Mouse (Mus musculus): ENCODE data around the gene Arpc5l. TPM values are rescaled to one million over a fixed set of nuclear protein-coding genes. Genes with fewer than 3 reads are reported as not detected.
A peak's percentile ranks its signal among the peaks of the same experiment; 100 is the strongest.

Gene Arpc5l
- total RNA-seq (2021) = 10 to 100 TPM; 81.8 to 87.5 TPM

- intact Hi-C loops (cut with DNase I) = loop anchor here (10.0 kb wide), 1 partner anchor 360 kb away; the partner anchor contains the start of gene Psmb7
- DNase-seq (ENCODE audit: low spot score) = peak; percentile 85
Observed at GRCm38 (mm10) chr2:39004880-39005435, at the start of gene Arpc5l. Arpc5l (plus strand) TSS chr2:39005348.

- DNase-seq (ENCODE audit: low spot score) = no peak
- intact Hi-C loops (cut with DNase I) = no loop called here
Observed at GRCm38 (mm10) chr2:38956062-38956461, 49.1 kb upstream of the Arpc5l start.

- no peak for DNase-seq (ENCODE audit: low spot score)
- intact Hi-C loops (cut with DNase I) = no loop called here
Observed at GRCm38 (mm10) chr2:38957671-38958223, 47.4 kb upstream of the Arpc5l start.

- no peak for DNase-seq (ENCODE audit: low spot score)
- intact Hi-C loops (cut with DNase I) = no loop called here
Observed at GRCm38 (mm10) chr2:38964198-38964597, 41.0 kb upstream of the Arpc5l start.

- intact Hi-C loops (cut with DNase I) = no loop called here
- DNase-seq (ENCODE audit: low spot score) = no peak
Observed at GRCm38 (mm10) chr2:38969650-38970049, 35.5 kb upstream of the Arpc5l start.

GRCm38 (mm10) chr2:38970057-38970456 is 35.1 kb upstream of the Arpc5l start:
- intact Hi-C loops (cut with DNase I) = no loop called here
- no peak for DNase-seq (ENCODE audit: low spot score)

GRCm38 (mm10) chr2:38973223-38973622 is 31.9 kb upstream of the Arpc5l start:
- intact Hi-C loops (cut with DNase I) = no loop called here
- no peak for DNase-seq (ENCODE audit: low spot score)

GRCm38 (mm10) chr2:38973701-38974100 is 31.4 kb upstream of the Arpc5l start:
- DNase-seq (ENCODE audit: low spot score) = no peak
- intact Hi-C loops (cut with DNase I) = no loop called here

- intact Hi-C loops (cut with DNase I) = no loop called here
- no peak for DNase-seq (ENCODE audit: low spot score)
Observed at GRCm38 (mm10) chr2:38974171-38974570, 31.0 kb upstream of the Arpc5l start.

- intact Hi-C loops (cut with DNase I) = no loop called here
- DNase-seq (ENCODE audit: low spot score) = no peak
Observed at GRCm38 (mm10) chr2:38975181-38975580, 30.0 kb upstream of the Arpc5l start.

GRCm38 (mm10) chr2:38975941-38976805 is 29.0 kb upstream of the Arpc5l start:
- DNase-seq (ENCODE audit: low spot score) = no peak
- intact Hi-C loops (cut with DNase I) = no loop called here

- DNase-seq (ENCODE audit: low spot score) = no peak
- intact Hi-C loops (cut with DNase I) = no loop called here
Observed at GRCm38 (mm10) chr2:38977837-38978236, 27.3 kb upstream of the Arpc5l start.

- intact Hi-C loops (cut with DNase I) = no loop called here
- DNase-seq (ENCODE audit: low spot score) = no peak
Observed at GRCm38 (mm10) chr2:38983456-38983855, 21.7 kb upstream of the Arpc5l start.

- DNase-seq (ENCODE audit: low spot score) = peak; percentile 72
- intact Hi-C loops (cut with DNase I) = no loop called here
Observed at GRCm38 (mm10) chr2:38986580-38986979, 18.6 kb upstream of the Arpc5l start.

GRCm38 (mm10) chr2:38987371-38987770 is 17.8 kb upstream of the Arpc5l start:
- intact Hi-C loops (cut with DNase I) = no loop called here
- no peak for DNase-seq (ENCODE audit: low spot score)

- intact Hi-C loops (cut with DNase I) = no loop called here
- no peak for DNase-seq (ENCODE audit: low spot score)
Observed at GRCm38 (mm10) chr2:38987803-38988510, 17.2 kb upstream of the Arpc5l start.

GRCm38 (mm10) chr2:38988929-38989328 is 16.2 kb upstream of the Arpc5l start:
- DNase-seq (ENCODE audit: low spot score) = no peak
- intact Hi-C loops (cut with DNase I) = no loop called here

- intact Hi-C loops (cut with DNase I) = no loop called here
- no peak for DNase-seq (ENCODE audit: low spot score)
Observed at GRCm38 (mm10) chr2:38992004-38992403, 13.1 kb upstream of the Arpc5l start.

- intact Hi-C loops (cut with DNase I) = no loop called here
- DNase-seq (ENCODE audit: low spot score) = no peak
Observed at GRCm38 (mm10) chr2:38992452-38992851, 12.7 kb upstream of the Arpc5l start.
